Mouse (Mus musculus) fibroblast of lung, adult 2 months (primary cell): ENCODE measurements around the gene Pde4b.
A peak's percentile ranks its signal among the peaks of the same experiment; 100 is the strongest.

Experiments used
- DNase-seq: peaks from one replicate; pipeline ENCODE4 v3.0.0-alpha.2; 2011; ENCODE audit warnings: low read depth

Pde4b gene

GRCm38 (mm10) chr4:102398512-102398911 lies 311.2 kb downstream of the Pde4b start:
- DNase-seq = no peak

DNA sequence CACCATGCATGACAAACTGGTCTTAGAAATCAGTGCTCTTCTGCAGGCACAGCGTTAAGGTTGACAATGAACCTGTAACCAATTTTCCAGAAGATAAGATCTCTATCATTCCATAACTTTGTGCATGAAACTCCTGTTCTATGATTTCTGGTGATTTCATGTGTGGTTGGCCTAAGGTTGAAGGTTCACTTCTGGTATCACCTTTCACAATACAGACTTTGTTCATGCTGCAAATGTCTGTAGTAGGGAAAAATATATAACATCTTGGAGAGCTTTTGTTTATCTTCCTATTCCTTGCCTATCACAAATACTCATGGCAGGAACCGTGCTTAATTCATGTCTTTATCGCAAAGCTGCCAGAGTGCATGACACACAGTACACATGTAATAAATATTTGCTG lies 319.5 kb downstream of the Pde4b start:
- no peak for DNase-seq

DNA sequence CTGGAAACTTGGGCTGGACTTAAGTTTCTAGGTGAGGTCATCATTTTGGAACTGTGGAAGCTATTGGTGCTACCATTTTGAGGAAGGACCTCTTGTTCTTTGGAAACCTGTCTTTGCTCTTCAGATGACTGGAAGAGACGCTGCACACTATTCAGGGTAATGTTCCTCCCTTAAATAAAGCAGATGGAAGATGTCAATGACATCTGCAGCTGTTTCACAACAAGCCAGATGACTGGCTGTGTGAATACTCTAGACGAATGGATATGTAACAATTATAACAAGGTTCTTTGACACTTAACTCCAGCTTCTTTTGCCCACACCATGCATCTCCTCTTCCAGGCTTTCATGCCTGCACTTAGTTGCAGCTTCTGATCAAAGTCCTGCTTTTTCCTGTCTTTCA lies 320.8 kb downstream of the Pde4b start:
- DNase-seq = no peak

- no peak for DNase-seq
Measured at GRCm38 (mm10) chr4:102408938-102409337, 321.6 kb downstream of the Pde4b start.

GRCm38 (mm10) chr4:102413101-102413500 lies 325.8 kb downstream of the Pde4b start:
- DNase-seq = no peak

- no peak for DNase-seq
Measured at GRCm38 (mm10) chr4:102413794-102414193, 326.5 kb downstream of the Pde4b start.

GRCm38 (mm10) chr4:102414610-102415009 lies 327.3 kb downstream of the Pde4b start:
- DNase-seq = no peak

DNA sequence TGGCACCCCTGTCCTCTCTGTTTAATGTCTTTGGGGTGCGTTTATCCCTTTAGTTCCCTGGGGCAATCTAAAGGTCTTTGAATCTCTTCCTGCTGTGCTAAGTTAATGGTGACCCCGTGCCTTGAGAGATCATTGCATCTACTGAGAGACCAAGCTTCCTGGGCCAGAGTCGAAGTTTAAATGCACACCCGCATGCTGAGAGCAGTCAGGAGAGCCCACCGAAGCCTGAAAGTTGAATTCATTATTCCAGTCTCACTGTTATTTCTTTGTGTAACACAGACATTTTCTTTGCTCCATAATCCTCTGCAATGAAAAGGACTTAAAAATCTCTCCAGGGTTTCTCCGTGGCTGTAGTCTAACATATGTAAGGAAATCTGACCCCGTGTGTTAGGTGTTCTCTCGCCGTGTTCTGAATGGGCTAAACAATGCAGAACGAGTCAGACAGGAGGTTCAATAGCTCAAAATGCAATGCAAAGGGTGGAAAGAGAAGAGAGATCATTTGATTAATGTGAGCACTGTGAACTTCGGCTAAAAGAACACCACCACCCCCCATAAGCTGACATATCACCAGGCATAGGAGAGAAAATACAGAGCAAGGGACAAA lies 333.6 kb downstream of the Pde4b start:
- DNase-seq = no peak

DNA sequence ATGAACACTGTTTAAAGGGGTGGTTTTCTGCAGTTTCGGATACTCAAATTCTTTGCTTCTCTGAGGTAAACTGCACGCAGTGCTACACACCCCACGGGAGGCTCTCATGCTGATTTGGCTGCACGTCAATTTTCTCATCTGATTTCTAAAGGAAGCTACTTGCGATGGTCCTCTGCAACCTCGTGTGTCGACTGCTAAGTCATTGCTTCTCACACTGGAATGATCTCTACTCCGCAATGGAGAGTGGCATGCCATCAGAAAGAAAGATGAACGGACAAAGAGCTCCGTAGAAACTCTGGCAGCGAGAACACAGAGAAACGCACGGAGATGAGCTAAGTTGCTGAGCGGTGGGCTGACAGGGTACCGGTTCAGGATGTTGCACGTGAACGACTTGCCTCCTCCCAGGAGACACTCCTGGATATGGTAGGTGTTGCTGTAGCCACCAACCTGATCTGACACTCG lies 334.1 kb downstream of the Pde4b start:
- no peak for DNase-seq

DNA sequence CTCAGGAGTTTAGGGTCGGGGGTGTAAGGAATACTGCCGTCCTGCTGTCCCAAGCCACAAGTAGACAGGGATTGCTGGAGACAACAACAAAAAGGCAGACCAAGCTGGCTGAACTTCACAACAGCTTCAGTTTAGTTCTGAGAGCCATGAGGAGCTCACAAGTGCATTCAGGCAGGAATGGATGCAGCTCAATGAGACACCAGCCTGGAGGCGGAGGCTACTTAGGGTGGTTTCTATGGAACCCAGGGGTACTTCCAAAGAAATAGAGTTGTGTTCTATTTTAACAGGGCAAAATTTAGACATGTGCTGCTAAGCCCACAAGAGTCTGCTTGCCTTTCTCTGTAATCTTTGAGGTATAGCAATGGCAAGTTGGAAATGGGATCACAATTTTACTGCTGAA lies 336.8 kb downstream of the Pde4b start:
- no peak for DNase-seq

DNA sequence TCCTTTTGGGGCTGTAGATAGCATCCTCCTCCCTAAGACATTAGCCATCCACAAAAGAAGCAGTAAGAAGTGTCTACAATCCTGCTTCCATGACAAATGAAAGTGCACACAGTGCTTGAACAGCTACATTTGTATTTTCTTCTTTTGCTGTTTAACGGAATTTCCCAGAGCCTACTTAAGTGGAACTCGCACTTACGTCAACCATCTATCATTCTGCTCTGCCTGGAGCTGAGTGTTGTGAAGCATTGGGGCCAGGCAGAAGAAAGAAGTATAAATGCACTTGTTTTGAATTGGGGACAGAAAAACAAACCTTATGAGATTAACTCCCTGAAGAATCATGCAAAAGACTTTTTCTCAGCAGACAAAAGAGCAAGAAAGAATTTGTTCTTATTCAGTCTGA lies 338.1 kb downstream of the Pde4b start:
- DNase-seq = no peak

GRCm38 (mm10) chr4:102429730-102430341 lies 342.5 kb downstream of the Pde4b start:
- no peak for DNase-seq

DNA sequence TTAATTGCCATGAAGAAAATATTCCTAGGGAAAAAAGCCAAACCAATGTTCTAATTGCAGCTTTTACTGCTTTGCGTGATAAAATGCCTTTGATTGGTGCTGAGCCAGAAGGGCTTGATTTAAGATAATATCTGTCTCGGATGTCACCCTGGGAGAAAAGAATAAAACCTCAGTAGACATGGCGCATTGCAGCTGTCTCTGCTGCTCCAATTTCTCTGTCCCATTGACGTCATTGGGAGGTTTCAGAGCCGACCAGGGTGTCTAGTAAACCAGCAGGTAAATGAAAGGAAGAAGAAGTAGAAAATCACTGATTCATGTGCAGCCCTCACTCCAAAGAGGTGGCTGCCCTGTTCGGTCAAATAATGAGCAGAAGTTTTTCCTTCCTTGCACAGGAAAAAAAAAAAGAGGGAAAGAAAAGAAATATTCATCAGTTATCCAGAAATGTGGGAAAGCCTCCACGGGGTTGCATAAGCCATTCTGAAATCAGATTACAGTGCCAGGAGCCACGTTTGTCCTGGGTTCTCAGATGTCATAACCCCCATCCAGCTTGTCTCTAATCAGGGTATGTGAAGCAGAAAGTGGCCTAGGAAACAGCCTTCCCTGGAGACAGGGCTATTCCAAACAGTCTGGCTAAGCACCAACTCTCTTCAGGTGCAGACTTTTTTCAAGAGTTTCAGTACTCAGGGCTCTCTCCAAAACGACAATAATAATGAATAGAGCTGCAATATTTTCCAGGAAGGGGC lies 344.9 kb downstream of the Pde4b start:
- DNase-seq = peak; percentile 10

DNA sequence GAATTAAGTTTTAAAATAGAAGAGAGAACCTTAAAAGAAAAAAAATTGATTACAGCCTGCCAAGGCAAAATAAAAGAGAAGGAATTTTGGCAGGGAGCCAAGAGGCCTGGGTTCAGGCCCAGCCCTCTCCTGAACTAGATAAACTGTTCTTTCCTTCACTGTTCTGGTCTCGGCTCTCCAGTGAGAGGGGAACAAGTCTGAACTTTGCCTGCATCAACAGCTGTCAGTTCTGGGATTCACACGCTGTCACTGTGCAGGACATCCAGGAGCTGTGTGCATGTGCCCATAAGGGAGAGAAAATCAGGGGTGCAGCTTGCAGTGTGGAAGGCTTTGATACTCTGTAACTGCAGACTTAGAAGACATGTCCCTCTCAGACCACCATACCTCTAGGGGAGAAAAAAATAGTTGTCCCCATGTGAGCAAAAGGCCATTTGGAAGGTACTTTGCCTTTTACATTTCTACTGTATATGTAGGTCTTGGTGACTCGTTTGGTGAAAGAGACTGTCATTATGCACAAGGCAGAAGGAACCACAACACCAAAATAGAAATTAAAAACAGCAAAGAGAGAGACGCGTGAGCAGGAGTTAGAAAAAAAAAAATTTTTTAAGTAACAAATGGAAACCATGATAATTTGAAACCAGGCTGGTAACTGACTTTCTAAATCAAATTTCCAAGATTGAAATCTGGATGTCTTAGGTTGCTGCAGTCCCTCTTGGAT lies 352.2 kb downstream of the Pde4b start:
- DNase-seq = no peak

GRCm38 (mm10) chr4:102440119-102440481 lies 352.8 kb downstream of the Pde4b start:
- DNase-seq = no peak

GRCm38 (mm10) chr4:102443533-102443932 lies 356.2 kb downstream of the Pde4b start:
- no peak for DNase-seq

DNA sequence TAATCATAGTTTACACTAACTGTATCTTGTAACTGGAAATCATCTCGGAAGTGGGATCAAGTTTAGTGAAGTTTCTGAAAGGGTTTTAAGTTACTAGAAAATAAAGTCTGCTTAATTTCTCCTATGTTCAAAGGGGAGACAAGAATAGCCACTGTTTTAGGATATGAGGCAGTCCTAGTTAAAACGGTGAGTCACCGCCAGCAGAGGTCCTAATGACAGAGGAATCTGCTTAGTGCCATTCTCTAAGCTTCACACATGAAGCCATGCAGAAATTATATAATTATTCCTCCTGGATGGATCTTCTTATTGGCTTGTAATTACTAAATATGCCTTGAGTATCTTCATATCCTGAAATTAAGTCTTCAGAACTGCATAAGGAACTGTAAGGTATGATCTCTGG lies 357.2 kb downstream of the Pde4b start:
- DNase-seq = no peak

DNA sequence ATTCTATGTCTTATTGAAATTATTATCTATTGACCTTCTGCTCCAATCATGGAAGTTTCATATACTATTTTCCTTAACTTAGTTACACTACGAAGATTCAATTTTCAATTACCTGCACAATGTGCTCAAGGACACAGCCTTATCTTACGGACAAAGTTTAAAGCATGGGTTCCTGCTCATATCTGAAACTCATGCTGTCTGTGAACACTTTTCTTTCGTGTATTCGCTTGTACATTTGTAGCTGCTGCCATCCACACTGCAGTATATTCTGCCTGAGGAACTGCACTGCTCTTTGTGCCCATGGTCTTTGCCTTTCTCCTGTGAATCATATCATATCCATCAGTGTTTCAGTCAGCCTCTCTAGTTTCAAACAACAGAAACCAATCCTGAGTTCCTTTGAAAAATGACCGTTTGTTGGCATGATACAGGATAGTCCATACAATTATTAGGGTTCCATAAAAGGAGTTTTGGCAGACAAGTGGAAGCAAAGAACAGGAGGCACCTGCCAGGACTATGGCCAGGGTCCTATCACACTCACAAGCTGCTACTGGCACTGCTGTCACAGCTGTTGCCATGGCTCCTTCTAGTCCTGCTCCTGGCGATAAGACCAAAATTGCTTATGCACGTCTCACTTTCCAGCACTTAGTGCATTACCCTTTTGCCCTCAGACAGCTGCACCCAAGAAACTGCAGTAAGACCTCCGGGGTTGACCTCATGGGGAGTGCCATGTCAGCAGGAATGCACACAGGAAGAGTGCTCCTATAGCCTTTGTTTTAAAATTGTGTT lies 359.0 kb downstream of the Pde4b start:
- DNase-seq = no peak

DNA sequence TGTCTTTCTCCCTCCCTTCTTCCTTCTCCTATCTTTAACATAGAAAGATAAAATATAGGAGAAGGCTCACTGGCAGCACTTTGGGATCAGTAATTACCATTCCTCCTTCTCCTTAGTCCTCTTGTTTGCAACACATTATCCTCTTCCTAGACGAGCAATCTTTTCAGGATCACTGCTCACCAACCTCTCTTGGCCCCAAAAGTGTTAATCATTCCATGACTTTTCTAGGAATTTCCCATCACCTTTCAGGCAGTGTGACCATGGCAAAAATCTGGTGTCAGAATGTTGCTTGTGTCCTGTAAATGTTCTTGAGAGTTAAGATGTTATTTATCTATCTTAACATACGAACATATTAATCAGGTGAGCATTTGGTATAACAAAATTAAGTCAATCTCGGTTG lies 369.1 kb downstream of the Pde4b start:
- DNase-seq = no peak

GRCm38 (mm10) chr4:102459216-102459999 lies 372.1 kb downstream of the Pde4b start:
- DNase-seq = no peak

- no peak for DNase-seq
Measured at GRCm38 (mm10) chr4:102478104-102478503, 390.8 kb downstream of the Pde4b start.
